Mouse (Mus musculus) MEL (cell line): ENCODE measurements around the gene Pttg1ip. TPM values are rescaled to one million over a fixed set of nuclear protein-coding genes. Genes with fewer than 3 reads are reported as not detected.
A peak's percentile ranks its signal among the peaks of the same experiment; 100 is the strongest.

Experiments used
- DNase-seq: peaks from one replicate; pipeline ENCODE4 v3.0.0; 2011; ENCODE audit warnings: low read depth, low spot score
- H3K27ac ChIP-seq: 2 replicates; pipeline ENCODE4 v1.5.1; 2012; ENCODE audit warnings: low read depth, mild to moderate bottlenecking, control low read depth, low read length, moderate library complexity; ENCODE audit not compliant: control insufficient read depth
- H3K27me3 ChIP-seq, 2 experiments: fragments of 150-350 bp in 1 of 2; sonication (generic) in 1 of 2; 2 replicates each; pipeline ENCODE4 v1.6.1; 2012; ENCODE audit warnings: low read length in 2 of 2, mild to moderate bottlenecking in 2 of 2, improper control_type of control experiment in 1 of 2, moderate library complexity in 1 of 2; ENCODE audit not compliant: insufficient read depth in 2 of 2, control insufficient read depth in 1 of 2
- H3K36me3 ChIP-seq, 2 experiments: 2 replicates each; pipeline ENCODE4 v1.6.1; 2012 to 2014; ENCODE audit warnings: low read length in 2 of 2, improper control_type of control experiment in 1 of 2, inconsistent platforms in 1 of 2, mild to moderate bottlenecking in 1 of 2; ENCODE audit not compliant: insufficient read depth in 2 of 2, control insufficient read depth in 1 of 2
- H3K4me1 ChIP-seq, 2 experiments: fragments of 150-350 bp in 1 of 2; sonication (generic) in 1 of 2; 2 replicates each; pipeline ENCODE4 v1.6.1; 2012; ENCODE audit warnings: low read length in 2 of 2, improper control_type of control experiment in 1 of 2, mild to moderate bottlenecking in 1 of 2; ENCODE audit not compliant: insufficient read depth in 2 of 2, control insufficient read depth in 1 of 2
- H3K4me3 ChIP-seq, 2 experiments: fragments of 150-350 bp in 1 of 2; sonication (generic) in 1 of 2; 2 replicates each; pipeline ENCODE4 v1.5.1; 2012; ENCODE audit warnings: low read depth in 2 of 2, low read length in 2 of 2, mild to moderate bottlenecking in 2 of 2, moderate library complexity in 2 of 2, control low read depth in 1 of 2, improper control_type of control experiment in 1 of 2; ENCODE audit not compliant: control insufficient read depth in 1 of 2, insufficient read depth in 1 of 2
- H3K79me2 ChIP-seq: 2 replicates; pipeline ENCODE4 v1.6.1; 2012; ENCODE audit warnings: mild to moderate bottlenecking, low read length, moderate library complexity; ENCODE audit not compliant: control insufficient read depth, poor library complexity, insufficient read depth
- H3K9ac ChIP-seq: 2 replicates; pipeline ENCODE4 v1.6.1; 2012; ENCODE audit warnings: low read depth, mild to moderate bottlenecking, control low read depth, low read length, moderate library complexity; ENCODE audit not compliant: control insufficient read depth, poor library complexity, severe bottlenecking
- H3K9me3 ChIP-seq: fragments of 150-350 bp; sonication (generic); replicated peaks from 2 replicates; pipeline ENCODE4 v1.6.1; 2012; ENCODE audit warnings: mild to moderate bottlenecking, low read length, improper control_type of control experiment, moderate library complexity; ENCODE audit not compliant: insufficient read depth
- BHLHE40 ChIP-seq: IDR thresholded peaks from 2 replicates; pipeline ENCODE4 v1.6.1; 2012; ENCODE audit warnings: low read depth, mild to moderate bottlenecking, inconsistent platforms, low read length, improper control_type of control experiment, borderline replicate concordance
- CHD1 ChIP-seq: IDR thresholded peaks from 2 replicates; pipeline ENCODE4 v1.6.1; 2012; ENCODE audit warnings: low read depth, mild to moderate bottlenecking, inconsistent platforms, low read length, improper control_type of control experiment
- CHD2 ChIP-seq: IDR thresholded peaks from 2 replicates; pipeline ENCODE4 v1.6.1; 2011; ENCODE audit warnings: low read length, improper control_type of control experiment
- CTCF ChIP-seq, 3 experiments: IDR thresholded peaks in 2 of 3; conservative IDR thresholded peaks in 1 of 3; 2 replicates each; pipeline ENCODE4 v1.5.1; 2011 to 2012; ENCODE audit warnings: low read length in 3 of 3, low read depth in 2 of 3, mild to moderate bottlenecking in 2 of 3, improper control_type of control experiment in 1 of 3, inconsistent platforms in 1 of 3, mixed read lengths in 1 of 3, moderate library complexity in 1 of 3; ENCODE audit not compliant: control insufficient read depth in 1 of 3, insufficient read depth in 1 of 3, poor library complexity in 1 of 3, severe bottlenecking in 1 of 3
- EP300 ChIP-seq, 2 experiments: IDR thresholded peaks; 2 replicates each; pipeline ENCODE4 v1.6.1; 2011; ENCODE audit warnings: improper control_type of control experiment in 2 of 2, low read length in 2 of 2, low read depth in 1 of 2, mild to moderate bottlenecking in 1 of 2
- ETS1 ChIP-seq: IDR thresholded peaks from 2 replicates; pipeline ENCODE4 v1.6.1; 2012; ENCODE audit warnings: low read depth, mild to moderate bottlenecking, inconsistent platforms, low read length, improper control_type of control experiment, moderate library complexity
- GABPA ChIP-seq: IDR thresholded peaks from 2 replicates; pipeline ENCODE4 v1.6.1; 2012; ENCODE audit warnings: low read depth, mild to moderate bottlenecking, inconsistent platforms, low read length, improper control_type of control experiment, moderate library complexity
- GATA1 ChIP-seq: IDR thresholded peaks from 2 replicates; pipeline ENCODE4 v1.6.1; 2011; ENCODE audit warnings: low read depth, low read length, improper control_type of control experiment
- HCFC1 ChIP-seq: IDR thresholded peaks from 2 replicates; pipeline ENCODE4 v1.6.1; 2012; ENCODE audit warnings: low read depth, mild to moderate bottlenecking, inconsistent platforms, low read length, improper control_type of control experiment, moderate library complexity
- JUND ChIP-seq: IDR thresholded peaks from 2 replicates; pipeline ENCODE4 v1.6.1; 2011; ENCODE audit warnings: low read depth, mild to moderate bottlenecking, improper control_type of control experiment, low read length
- KAT2A ChIP-seq: conservative IDR thresholded peaks from 2 replicates; pipeline ENCODE4 v1.6.1; 2012; ENCODE audit warnings: low read depth, low read length, improper control_type of control experiment, inconsistent platforms
- MAFK ChIP-seq: IDR thresholded peaks from 2 replicates; pipeline ENCODE4 v1.6.1; 2011; ENCODE audit warnings: low read depth, mild to moderate bottlenecking, low read length, improper control_type of control experiment, borderline replicate concordance
- MAX ChIP-seq: IDR thresholded peaks from 2 replicates; pipeline ENCODE4 v1.6.1; 2011; ENCODE audit warnings: low read length, improper control_type of control experiment
- MEF2A ChIP-seq: IDR thresholded peaks from 2 replicates; pipeline ENCODE4 v1.6.1; 2014; ENCODE audit warnings: low read depth, mild to moderate bottlenecking, inconsistent platforms, low read length, improper control_type of control experiment; ENCODE audit not compliant: poor library complexity, insufficient replicate concordance, severe bottlenecking; ENCODE audit errors: extremely low read depth
- MXI1 ChIP-seq: IDR thresholded peaks from 2 replicates; pipeline ENCODE4 v1.6.1; 2011; ENCODE audit warnings: mild to moderate bottlenecking, low read depth, low read length, improper control_type of control experiment
- MYB ChIP-seq: IDR thresholded peaks from 2 replicates; pipeline ENCODE4 v1.6.1; 2011; ENCODE audit warnings: mild to moderate bottlenecking, low read depth, low read length, improper control_type of control experiment
- MYC ChIP-seq: IDR thresholded peaks from 2 replicates; pipeline ENCODE4 v1.6.1; 2011; ENCODE audit warnings: low read depth, mild to moderate bottlenecking, low read length, improper control_type of control experiment, moderate library complexity
- NELFE ChIP-seq: IDR thresholded peaks from 2 replicates; pipeline ENCODE4 v1.6.1; 2011; ENCODE audit warnings: low read depth, low read length, improper control_type of control experiment
- NRF1 ChIP-seq: IDR thresholded peaks from 2 replicates; pipeline ENCODE4 v1.6.1; 2014; ENCODE audit warnings: low read depth, mild to moderate bottlenecking, inconsistent platforms, low read length, improper control_type of control experiment, moderate library complexity; ENCODE audit not compliant: poor library complexity, insufficient read depth, severe bottlenecking
- POLR2A ChIP-seq, 2 experiments: IDR thresholded peaks; 2 replicates each; pipeline ENCODE4 v1.6.1; 2011 to 2012; ENCODE audit warnings: low read length in 2 of 2, mild to moderate bottlenecking in 2 of 2, control low read depth in 1 of 2, improper control_type of control experiment in 1 of 2, low read depth in 1 of 2, moderate library complexity in 1 of 2; ENCODE audit not compliant: control insufficient read depth in 1 of 2, insufficient read depth in 1 of 2, poor library complexity in 1 of 2
- POLR2AphosphoS2 ChIP-seq: IDR thresholded peaks from 2 replicates; pipeline ENCODE4 v1.6.1; 2011; ENCODE audit warnings: low read length, improper control_type of control experiment
- POLR2AphosphoS5 ChIP-seq: IDR thresholded peaks from 2 replicates; pipeline ENCODE4 v1.6.1; 2012; ENCODE audit warnings: low read depth, borderline replicate concordance, mild to moderate bottlenecking, inconsistent platforms, low read length, moderate library complexity, mixed read lengths
- RAD21 ChIP-seq: IDR thresholded peaks from 2 replicates; pipeline ENCODE4 v1.6.1; 2011; ENCODE audit warnings: mild to moderate bottlenecking, low read depth, low read length, improper control_type of control experiment
- RCOR1 ChIP-seq: IDR thresholded peaks from 2 replicates; pipeline ENCODE4 v1.6.1; 2012; ENCODE audit warnings: low read depth, mild to moderate bottlenecking, inconsistent platforms, low read length, improper control_type of control experiment
- SIN3A ChIP-seq: IDR thresholded peaks from 2 replicates; pipeline ENCODE4 v1.6.1; 2012; ENCODE audit warnings: low read length, improper control_type of control experiment, inconsistent platforms
- SMC3 ChIP-seq: IDR thresholded peaks from 2 replicates; pipeline ENCODE4 v1.6.1; 2011; ENCODE audit warnings: low read depth, low read length, improper control_type of control experiment
- TAL1 ChIP-seq: IDR thresholded peaks from 2 replicates; pipeline ENCODE4 v1.6.1; 2012; ENCODE audit warnings: mild to moderate bottlenecking, inconsistent platforms, low read length, moderate library complexity, mixed read lengths
- TBP ChIP-seq: IDR thresholded peaks from 2 replicates; pipeline ENCODE4 v1.8.0; 2011; ENCODE audit warnings: low read depth, low read length, improper control_type of control experiment
- UBTF ChIP-seq: IDR thresholded peaks from 2 replicates; pipeline ENCODE4 v1.6.1; 2012; ENCODE audit warnings: low read depth, mild to moderate bottlenecking, inconsistent platforms, low read length, improper control_type of control experiment, moderate library complexity, borderline replicate concordance; ENCODE audit not compliant: insufficient read depth
- USF1 ChIP-seq: IDR thresholded peaks from 2 replicates; pipeline ENCODE4 v1.6.1; 2014; ENCODE audit warnings: low read depth, mild to moderate bottlenecking, inconsistent platforms, low read length, improper control_type of control experiment, moderate library complexity
- USF2 ChIP-seq, 2 experiments: IDR thresholded peaks; 2 replicates each; pipeline ENCODE4 v1.6.1; 2011 to 2012; ENCODE audit warnings: improper control_type of control experiment in 2 of 2, low read length in 2 of 2, borderline replicate concordance in 1 of 2, inconsistent platforms in 1 of 2, low read depth in 1 of 2, mild to moderate bottlenecking in 1 of 2; ENCODE audit not compliant: insufficient read depth in 1 of 2
- ZKSCAN1 ChIP-seq: IDR thresholded peaks from 2 replicates; pipeline ENCODE4 v1.6.1; 2012; ENCODE audit warnings: low read depth, mild to moderate bottlenecking, inconsistent platforms, low read length, improper control_type of control experiment, moderate library complexity
- ZMIZ1 ChIP-seq: IDR thresholded peaks from 2 replicates; pipeline ENCODE4 v1.6.1; 2012; ENCODE audit warnings: low read depth, mild to moderate bottlenecking, inconsistent platforms, low read length, improper control_type of control experiment, moderate library complexity
- ZNF384 ChIP-seq: IDR thresholded peaks from 2 replicates; pipeline ENCODE4 v1.6.1; 2012; ENCODE audit warnings: low read depth, mild to moderate bottlenecking, inconsistent platforms, low read length, improper control_type of control experiment
- polyA plus RNA-seq, 2 experiments: library from polyadenylated mRNA; stranded (reverse) in 1 of 2; unstranded in 1 of 2; fragments of >175 nt in 1 of 2; fragments of >200 nt in 1 of 2; gene quantifications; 2 replicates each; pipeline versions ENCODE4 v1.2.1 to v1.2.4; 2012; ENCODE audit warnings: low replicate concordance in 2 of 2, low read depth in 1 of 2; ENCODE audit not compliant: insufficient read length in 2 of 2, insufficient read depth in 1 of 2, missing spikeins in 1 of 2
- total RNA-seq: library from RNA; depleted of rRNA; stranded (reverse); fragments of 300-350 nt; gene quantifications from 2 replicates; pipeline ENCODE4 v1.2.3, GENCODE M21; 2012

Gene Pttg1ip
- total and polyA plus RNA-seq, 3 experiments, result 50.4 to 53.1 TPM; not detected in 1

DNA sequence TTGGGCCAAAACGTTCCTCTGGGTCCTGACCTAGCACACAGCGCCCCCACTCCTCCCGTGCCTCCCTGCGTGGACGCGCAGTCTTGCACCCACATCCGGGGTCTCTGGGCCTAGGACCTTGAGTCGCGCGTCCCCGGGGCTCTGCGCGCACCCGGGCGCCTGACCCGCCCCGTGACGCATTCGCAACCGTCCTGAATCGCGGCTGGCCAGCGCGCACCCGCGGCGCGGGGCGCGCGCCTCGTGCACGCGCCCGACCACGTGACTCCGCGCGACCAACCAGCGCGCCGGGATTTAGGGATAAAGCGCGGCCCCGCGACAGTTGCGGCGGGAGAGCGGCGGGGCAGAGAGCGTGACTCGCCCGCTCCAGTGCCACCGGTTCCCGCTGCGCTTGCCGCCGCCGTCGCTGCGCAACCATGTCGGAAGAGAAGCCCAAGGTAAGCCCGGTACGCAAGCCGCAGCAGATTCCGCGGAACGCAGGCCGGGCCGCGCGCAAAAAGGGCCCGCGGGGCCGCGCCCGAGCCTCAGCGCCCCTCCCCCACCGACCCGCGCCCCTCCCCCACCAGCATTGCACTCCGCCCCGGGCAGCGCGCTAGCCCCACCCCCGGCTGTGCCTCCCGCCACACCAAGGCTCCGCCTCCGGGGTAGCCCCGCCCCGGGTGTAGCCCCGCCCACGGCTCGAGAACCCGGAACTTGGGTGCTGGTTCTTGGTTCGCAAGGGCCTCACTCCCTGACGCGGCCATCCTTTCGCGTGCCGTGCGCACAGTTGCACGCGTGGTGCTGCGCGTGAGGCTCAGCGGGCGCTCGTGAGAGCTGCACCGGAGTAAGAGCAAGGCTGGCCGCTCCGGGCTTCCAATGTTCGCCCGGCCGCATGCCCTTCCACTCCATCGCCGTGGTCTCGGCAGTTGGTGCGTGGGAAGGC is 24.6 kb downstream of the Pttg1ip start, which contains the start of the genes Sumo3 and Gm49325:
Sumo3 (plus strand) TSS at position 190 of the 919 bp plus-strand sequence.
Gm49325 (plus strand) TSS at position 290 of the 919 bp plus-strand sequence.
- Histone ChIP-seq H3K27ac (peak within 1 kb of the TSS; percentile 79), H3K36me3 (peaks cover 4 to 21% of the 10 kb centered on the region in 2 experiments), H3K9ac (peak within 1 kb of the TSS; percentile 97), H3K9me3 (no peaks in the 10 kb centered on the region), H3K79me2 (peaks cover 31% of the 10 kb centered on the region), H3K4me1 (peaks cover 6 to 26% of the 10 kb centered on the region in 2 experiments; a peak in 3 of 4 replicates), H3K4me3 (peak within 1 kb of the TSS; percentile 94), H3K27me3 (no peaks in the 10 kb centered on the region)
- peak; percentile 94 for DNase-seq
- TF ChIP-seq SIN3A (peak; percentile 71), RAD21 (no peak), USF1 (peak; percentile 96), GATA1 (no peak), GABPA (no peak), MYB (0 out of 2 replicates have a peak, but pooled peaks have one; percentile 8), JUND (no peak), NELFE (peak; percentile 79), POLR2A (IDR thresholded peaks at IDR 0.05; ENCODE audit: control insufficient read depth in 1 of 2, insufficient read depth in 1 of 2, low read depth in 1 of 2, low read length in 2 of 2, poor library complexity in 1 of 2) (peak; percentile 77 to 86), ZKSCAN1 (no peak), TBP (0 out of 2 replicates have a peak, but pooled peaks have one; percentile 6), BHLHE40 (peak; percentile 36; the same call in 1 of the 2 replicates), NRF1 (peak; percentile 48; the same call in 1 of the 2 replicates), TAL1 (no peak), POLR2AphosphoS2 (peak; percentile 37; the same call in 1 of the 2 replicates), MXI1 (peak; percentile 87), MAX (peak; percentile 97), ETS1 (0 out of 2 replicates have a peak, but pooled peaks have one; percentile 3), CHD1 (no peak), MAFK (no peak), HCFC1 (peak; percentile 53; the same call in 1 of the 2 replicates), ZNF384 (no peak), CHD2 (peak; percentile 54; the same call in 1 of the 2 replicates), ZMIZ1 (peak; percentile 25; the same call in 1 of the 2 replicates), KAT2A (no peak), RCOR1 (0 out of 2 replicates have a peak, but pooled peaks have one; percentile 29), MEF2A (no peak), MYC (peak; percentile 12; the same call in 1 of the 2 replicates), POLR2AphosphoS5 (no peak), CTCF (IDR thresholded peaks at IDR 0.05 in 2 of 3, conservative IDR thresholded peaks at IDR 0.05 in 1 of 3; ENCODE audit: control insufficient read depth in 1 of 3, insufficient read depth in 1 of 3, low read depth in 2 of 3, low read length in 3 of 3, poor library complexity in 1 of 3, severe bottlenecking in 1 of 3) (peak in 1 of 3 experiments; percentile 24; a peak in 2 of 6 replicates), USF2 (IDR thresholded peaks at IDR 0.05; ENCODE audit: borderline replicate concordance in 1 of 2, insufficient read depth in 1 of 2, low read depth in 1 of 2, low read length in 2 of 2) (peak; percentile 47 to 81; a peak in 3 of 4 replicates), UBTF (0 out of 2 replicates have a peak, but pooled peaks have one; percentile 67), SMC3 (no peak), EP300 (IDR thresholded peaks at IDR 0.05; ENCODE audit: low read depth in 1 of 2, low read length in 2 of 2) (peak in 1 of 2 experiments; percentile 3; a peak in 1 of 4 replicates)
